Mouse (Mus musculus) left cerebral cortex, adult 8-10 months (tissue): ENCODE data around the gene Cnot2. TPM values are rescaled to one million over a fixed set of nuclear protein-coding genes. Genes with fewer than 3 reads are reported as not detected.

Source experiments
- DNase-seq, 2 experiments: peaks; one replicate each; pipeline ENCODE4 v3.0.0; 2022; ENCODE audit warnings: low spot score in 2 of 2
- total RNA-seq, 4 experiments: library from RNA; stranded (reverse); gene quantifications; 2 replicates each; pipeline ENCODE4 v1.2.4; 2022

Cnot2 gene
- total RNA-seq, 4 experiments from 2014 or later, result 59.7 to 64.9 (median 61.3) TPM

- DNase-seq, result no peak
Observed at GRCm38 (mm10) chr10:116562731-116563480, 18.4 kb downstream of the Cnot2 start.

DNA sequence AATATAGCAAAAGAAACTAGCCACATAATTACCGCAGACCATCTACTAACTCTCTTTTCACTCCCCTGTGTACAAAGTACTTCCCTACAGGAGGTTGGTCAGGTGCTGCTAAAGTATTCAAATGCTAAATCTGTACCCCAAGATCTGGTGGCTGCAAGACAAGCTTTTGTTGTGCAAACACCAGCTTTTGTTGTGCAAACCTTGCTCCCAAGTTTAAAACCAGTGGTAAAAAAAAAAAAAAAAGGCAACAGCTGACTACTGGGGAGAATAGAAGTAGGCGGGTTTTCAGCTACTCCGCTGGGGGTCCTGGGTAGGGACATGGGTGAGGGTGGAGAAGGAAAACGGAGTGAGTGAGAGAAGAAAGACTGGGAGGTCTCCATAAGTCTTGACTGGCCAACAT, 19.1 kb downstream of the Cnot2 start:
- DNase-seq, result no peak

GRCm38 (mm10) chr10:116559171-116559570, 22.1 kb downstream of the Cnot2 start:
- DNase-seq, result no peak

DNA sequence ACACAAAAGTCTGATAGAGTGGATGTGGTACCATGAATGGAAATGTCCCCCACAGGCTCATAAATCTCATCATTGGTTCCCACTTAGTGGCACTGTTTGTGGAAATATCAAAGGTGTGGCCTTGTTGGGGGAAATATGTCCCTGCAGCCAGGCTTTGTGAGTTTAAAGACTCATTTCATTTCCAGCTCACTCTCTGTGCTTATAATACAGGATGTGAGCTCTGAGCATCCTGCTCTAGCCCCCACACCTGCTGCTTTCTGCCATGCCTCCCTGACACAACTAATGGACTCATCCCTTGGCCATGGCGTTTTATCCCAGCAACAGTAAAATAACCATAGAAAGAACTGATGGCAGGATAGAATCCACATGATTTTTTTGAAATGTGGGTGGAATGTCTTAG, 24.1 kb downstream of the Cnot2 start:
- no peak for DNase-seq

- DNase-seq, result no peak
Observed at GRCm38 (mm10) chr10:116554434-116554833, 26.9 kb downstream of the Cnot2 start.

DNA sequence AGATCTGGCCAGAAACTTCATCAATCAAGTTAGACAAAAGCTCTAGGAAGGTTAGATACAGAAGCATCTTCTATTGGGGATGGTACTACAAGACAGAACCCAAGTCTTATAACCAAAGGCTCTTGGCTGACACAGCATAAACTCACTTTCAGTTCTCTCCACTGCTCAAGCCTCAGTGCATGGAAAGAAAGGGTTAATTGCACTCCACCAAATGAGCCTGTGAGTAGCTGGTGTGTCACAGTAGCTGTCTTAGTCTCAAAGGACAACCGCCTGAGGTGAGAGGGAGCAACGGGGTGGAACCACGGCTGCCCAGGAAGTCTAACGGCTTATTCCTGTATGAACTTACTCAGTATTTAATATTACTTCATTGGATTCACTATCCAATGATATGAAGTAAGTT, 33.4 kb downstream of the Cnot2 start:
- DNase-seq, result no peak

DNA sequence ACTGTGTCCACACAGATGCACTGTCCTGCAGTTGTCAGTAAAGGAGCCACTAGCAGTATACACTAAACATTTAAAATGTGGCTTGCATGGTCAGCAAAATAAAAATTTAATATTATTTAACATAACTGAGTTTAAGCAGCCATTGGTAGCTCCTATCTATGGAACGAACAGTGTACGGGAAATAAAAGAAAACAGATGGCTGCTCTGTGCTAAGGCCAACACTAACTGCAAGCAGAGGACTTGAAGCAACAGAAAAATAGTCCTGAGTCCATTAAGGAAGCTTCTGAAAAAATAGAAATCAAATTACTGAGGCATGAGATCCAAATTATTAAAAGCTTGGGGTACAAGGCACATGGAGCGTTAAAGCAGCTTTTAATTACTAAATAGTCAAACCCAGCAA, 35.1 kb downstream of the Cnot2 start:
- DNase-seq, result no peak

DNA sequence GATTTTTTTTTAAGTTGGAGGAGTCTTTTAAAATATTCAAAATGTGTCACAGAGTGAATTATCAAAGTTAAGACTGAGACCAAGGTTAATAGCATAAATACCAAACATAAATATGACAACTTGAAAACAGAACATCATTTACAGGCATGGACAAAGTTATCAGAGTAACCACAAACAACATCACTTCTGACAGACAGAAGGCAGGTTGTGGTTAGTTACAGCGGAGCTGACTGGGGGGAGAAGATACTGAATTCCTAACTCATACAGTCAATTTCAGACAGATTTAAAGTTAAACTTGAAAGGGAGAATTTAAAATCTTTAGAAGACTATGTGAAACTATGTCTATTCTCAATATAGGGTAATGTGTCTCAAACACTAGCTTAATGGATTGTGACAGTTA, 38.2 kb downstream of the Cnot2 start:
- no peak for DNase-seq

DNA sequence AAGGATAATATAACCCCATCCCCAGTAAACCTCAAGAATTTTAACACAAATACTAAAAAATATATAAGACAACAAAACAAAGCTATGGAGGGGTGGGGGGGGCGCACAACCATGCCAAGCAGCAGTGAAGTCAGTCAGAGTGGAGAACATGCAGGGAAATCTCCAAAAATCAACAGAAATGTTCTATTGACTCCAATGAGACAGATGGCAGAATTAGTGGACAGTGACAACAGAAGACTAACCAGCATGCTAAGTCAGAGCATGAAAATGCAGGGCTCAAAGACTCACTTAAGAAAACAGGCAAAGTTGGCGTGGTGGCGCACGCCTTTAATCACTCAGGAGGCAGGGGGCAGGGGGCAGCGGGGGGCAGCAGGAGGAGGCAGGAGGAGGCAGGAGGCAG, 40.6 kb downstream of the Cnot2 start:
- no peak for DNase-seq

GRCm38 (mm10) chr10:116537495-116537894, 43.8 kb downstream of the Cnot2 start:
- DNase-seq, result no peak

DNA sequence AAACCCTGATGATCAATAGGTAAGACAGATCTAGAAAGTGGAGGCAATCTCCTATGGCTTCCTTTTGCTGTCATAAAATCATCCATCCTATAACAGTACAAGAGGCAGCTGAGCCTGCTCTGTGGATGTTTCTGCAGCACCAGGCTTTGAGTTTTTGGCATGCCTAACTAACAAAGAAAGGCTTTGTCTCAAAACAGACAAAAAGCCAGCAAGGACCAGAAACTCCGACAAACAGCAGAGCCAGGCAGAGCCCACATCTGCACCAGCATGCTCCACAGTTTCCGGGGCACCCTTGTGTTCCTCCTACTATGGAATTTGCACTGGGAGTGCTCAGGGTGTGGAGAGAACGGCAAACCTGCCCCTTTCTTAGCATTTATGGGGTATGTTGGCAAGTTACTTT, 47.0 kb downstream of the Cnot2 start:
- peak in 1 of 2 experiments; percentile 7 for DNase-seq

GRCm38 (mm10) chr10:116532561-116532960, 48.8 kb downstream of the Cnot2 start:
- DNase-seq, result no peak

GRCm38 (mm10) chr10:116531063-116531462, 50.2 kb downstream of the Cnot2 start:
- no peak for DNase-seq

GRCm38 (mm10) chr10:116519588-116519987, 61.7 kb downstream of the Cnot2 start:
- DNase-seq, result no peak

GRCm38 (mm10) chr10:116515590-116515989, 65.7 kb downstream of the Cnot2 start:
- no peak for DNase-seq

DNA sequence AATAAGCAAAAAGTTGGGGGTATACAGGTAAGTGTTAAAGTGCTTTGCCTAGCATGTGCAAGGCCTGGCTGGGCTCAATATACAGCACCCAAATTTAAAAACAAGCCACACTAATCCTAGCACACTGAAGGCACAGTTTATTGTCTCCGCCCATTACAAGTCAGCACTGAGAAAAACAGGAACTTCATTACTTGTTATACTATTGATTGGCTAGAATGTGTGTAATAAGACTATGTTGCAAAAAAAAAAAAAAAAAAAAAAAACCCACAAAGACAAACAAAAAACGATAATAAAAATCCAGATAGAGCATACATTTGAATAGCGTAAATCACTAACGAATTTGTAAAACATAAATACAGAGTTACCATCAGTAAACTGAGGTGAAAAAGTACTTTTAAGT, 66.2 kb downstream of the Cnot2 start:
- DNase-seq, result no peak

DNA sequence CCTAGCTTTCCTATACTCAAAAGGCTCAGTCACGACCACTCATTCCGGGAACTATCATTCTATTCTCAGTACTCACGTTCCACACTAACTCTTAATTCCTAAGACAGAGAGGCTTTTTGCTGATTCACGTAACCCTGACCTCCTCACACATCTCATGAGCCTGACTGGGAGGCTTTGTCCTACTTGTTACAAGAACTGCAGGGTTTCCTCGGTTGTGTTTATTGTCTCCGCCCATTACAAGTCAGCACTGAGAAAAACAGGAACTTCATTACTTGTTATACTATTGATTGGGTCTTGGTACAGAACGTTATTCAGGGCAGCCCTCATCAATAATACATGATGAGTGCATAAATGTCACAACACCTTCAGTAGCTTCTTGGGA, 68.1 kb downstream of the Cnot2 start:
- no peak for DNase-seq

DNA sequence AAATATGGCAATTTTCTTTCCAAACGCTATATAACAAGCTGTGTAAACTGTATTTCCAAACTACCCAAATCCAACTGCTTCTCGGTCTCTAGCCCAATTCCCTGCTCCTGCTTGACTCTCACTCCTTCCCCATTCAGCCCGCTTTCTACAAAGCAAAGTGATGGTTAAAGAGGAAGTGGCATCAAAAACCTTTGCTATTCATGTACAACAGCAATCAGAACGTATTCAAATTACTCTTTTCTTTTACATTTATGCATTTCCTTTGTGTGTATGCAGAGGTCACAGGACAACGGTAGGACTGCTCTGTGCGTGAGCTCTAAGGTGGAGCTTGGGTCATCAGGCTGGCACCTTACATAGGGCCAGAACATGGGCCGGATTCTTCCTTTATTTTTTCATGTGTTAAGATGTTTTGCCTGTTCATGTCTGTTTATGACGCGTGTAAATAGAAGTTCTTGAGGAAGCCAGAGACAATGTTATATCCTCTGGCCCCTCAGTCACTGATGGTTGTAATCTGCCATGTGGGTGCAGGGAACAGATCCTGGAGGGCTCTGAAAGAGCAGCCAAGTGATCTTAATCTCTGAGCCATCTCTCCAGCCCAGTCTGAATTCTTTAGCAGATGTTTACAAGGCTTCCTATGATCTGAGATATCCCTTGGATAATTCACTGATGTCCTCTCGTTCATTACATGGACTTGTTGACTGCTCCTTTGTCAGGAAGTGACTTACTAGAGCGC, 68.6 kb downstream of the Cnot2 start:
- DNase-seq, result no peak

DNA sequence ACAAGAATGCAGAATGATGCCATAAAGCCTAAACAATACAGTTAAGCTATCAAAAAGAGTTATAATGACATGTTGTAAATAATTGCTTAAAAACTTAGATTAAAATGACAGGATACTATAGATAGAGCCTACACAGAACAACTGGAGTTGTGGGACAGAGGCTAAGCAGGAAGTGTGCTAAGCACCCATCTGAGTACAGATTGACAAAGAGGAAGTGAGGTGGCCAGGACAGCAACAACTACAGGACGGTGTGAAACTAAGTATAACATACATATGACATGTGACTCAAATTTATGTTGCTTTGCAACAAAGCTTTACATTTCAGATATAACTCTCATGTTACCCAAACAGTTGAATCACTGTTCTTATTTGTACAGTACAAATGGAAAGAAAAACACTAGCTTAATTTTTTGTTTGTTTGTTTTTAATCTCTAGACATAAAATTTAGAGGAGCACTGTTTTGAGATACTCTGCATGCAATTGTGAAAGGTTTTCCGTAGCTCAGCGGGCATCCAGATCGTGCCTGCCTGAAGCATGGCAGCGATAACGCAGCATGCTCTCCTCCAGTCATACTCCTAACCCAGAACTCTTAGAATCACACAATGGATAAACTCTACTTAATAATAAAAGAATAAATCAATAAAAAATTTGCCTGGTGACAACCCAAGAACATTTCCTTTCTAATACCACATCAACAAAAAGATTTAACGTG, 75.9 kb downstream of the Cnot2 start:
- no peak for DNase-seq

- no peak for DNase-seq
Observed at GRCm38 (mm10) chr10:116492768-116493167, 88.5 kb downstream of the Cnot2 start.

- peak in 1 of 2 experiments; percentile 29 for DNase-seq
Observed at GRCm38 (mm10) chr10:116486895-116487747, 94.2 kb downstream of the Cnot2 start.
